Mouse (Mus musculus): ENCODE measurements around the gene Zfp970.
"Not testable (repeated sequence)": the region's sequence is repeated elsewhere in the genome, so short reads cannot be mapped to it uniquely, and the experiment has no call there.

Gene Zfp970

DNA sequence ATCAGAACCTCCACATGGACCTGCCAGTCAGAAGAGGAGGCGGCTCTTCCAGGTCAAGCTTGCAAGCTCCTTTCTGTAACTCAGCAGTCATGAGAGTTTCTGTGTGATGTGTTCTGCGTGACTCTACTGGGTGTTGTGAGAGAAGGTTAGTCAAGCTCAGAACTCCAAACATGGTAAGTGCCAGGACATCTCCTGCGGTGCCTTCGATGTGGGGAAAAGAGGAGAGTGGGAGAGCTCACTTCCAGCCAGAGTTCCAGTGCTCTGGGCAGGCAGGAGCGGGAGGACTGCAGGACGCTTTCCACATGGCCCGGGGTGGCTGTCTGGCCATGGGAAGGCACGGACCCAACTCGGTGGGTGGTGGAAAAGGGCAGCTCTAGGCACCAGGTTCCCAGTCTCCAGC is at the start of gene Zfp970:
Zfp970 (plus strand) TSS at position 58 of the 400 bp plus-strand sequence.
- peak; percentile 20 for DNase-seq (ENCODE audit: low spot score)

DNA sequence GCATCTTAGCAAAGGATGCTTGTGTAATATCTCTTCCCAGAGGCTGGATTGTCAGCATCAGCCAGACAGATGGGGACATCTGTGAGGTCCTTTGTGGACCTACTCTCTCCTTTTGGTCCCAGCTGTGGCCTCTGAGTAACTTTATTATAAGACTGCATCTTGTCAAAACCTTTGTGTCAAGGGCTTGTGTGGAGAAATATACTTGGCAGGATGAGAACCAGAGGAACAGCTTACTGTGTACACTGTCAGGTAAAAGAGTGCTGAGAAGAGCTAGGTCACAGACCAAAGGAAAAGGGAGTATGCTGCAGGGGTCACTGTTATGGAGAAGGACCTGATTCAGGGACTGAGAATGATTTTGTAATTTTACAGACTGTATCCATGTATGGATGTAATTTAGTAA is 3.7 kb downstream of the Zfp970 start:
- DNase-seq (ENCODE audit: low spot score) = not testable (repeated sequence)

DNA sequence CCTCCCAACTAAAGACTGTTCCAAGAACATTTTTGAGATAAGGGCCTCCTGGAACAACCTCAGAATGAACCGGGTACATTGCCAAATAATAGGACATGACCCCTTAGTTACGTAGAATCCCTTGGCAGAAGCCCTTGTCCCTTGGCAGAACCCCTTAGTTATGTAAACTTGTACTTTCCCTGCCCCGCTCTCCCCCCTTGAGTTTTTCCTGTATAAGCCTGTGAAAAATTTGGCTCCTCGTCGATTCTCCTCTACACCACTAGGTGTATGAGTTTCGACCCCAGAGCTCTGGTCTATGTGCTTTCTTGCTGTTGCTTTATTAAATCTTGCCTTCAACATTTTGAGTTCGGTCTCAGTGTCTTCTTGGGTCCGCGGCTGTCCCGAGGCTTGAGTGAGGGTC is 7.7 kb downstream of the Zfp970 start:
- not testable (repeated sequence) for DNase-seq (ENCODE audit: low spot score)

GRCm38 (mm10) chr2:177481971-177482370 is 17.4 kb downstream of the Zfp970 start:
- not testable (repeated sequence) for DNase-seq (ENCODE audit: low spot score)

- not testable (repeated sequence) for DNase-seq (ENCODE audit: low spot score)
Measured at GRCm38 (mm10) chr2:177483238-177483948, 18.9 kb downstream of the Zfp970 start.

DNA sequence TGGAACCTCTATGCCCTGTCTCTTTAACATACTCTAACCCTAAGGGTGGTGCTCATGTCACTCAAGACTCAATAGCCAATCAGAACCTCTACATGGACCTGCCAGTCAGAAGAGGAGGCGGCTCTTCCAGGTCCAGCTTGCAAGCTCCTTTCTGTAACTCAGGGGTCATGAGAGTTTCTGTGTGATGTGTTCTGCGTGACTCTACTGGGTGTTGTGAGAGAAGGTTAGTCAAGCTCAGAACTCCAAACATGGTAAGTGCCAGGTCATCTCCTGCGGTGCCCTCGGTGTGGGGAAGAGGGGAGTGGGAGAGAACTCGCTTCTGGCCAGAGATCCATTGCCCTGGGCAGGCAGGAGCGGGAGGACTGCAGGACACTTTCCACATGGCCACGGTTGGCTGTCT is 33.5 kb downstream of the Zfp970 start, which contains the start of gene Gm14403:
Gm14403 (plus strand) TSS at position 149 of the 400 bp plus-strand sequence.
- peak; percentile 45 for DNase-seq (ENCODE audit: low spot score)

- not testable (repeated sequence) for DNase-seq (ENCODE audit: low spot score)
Measured at GRCm38 (mm10) chr2:177499182-177499581, 34.6 kb downstream of the Zfp970 start.

GRCm38 (mm10) chr2:177505211-177505719 is 40.7 kb downstream of the Zfp970 start:
- not testable (repeated sequence) for DNase-seq (ENCODE audit: low spot score)

DNA sequence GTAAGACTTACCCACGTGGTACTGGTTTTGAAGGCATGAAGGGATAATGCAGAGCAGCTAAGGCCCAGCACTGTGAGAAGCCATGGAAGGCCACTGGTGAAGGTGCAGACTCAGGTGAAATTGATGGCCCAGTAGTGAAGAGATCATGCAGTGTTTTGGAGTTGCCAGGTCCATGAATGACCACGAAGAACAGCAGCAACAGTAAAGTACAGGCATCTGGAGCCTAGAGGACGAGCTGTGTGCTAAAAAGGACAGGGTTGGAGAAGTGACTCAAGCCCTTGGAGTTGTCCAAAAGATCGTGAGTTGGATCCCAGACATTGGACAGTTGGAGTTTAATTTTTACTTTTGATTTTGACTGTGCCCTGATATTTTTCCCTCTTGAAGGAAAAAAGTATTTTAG is 46.8 kb downstream of the Zfp970 start:
- DNase-seq (ENCODE audit: low spot score) = not testable (repeated sequence)

- not testable (repeated sequence) for DNase-seq (ENCODE audit: low spot score)
Measured at GRCm38 (mm10) chr2:177511972-177512371, 47.4 kb downstream of the Zfp970 start.

DNA sequence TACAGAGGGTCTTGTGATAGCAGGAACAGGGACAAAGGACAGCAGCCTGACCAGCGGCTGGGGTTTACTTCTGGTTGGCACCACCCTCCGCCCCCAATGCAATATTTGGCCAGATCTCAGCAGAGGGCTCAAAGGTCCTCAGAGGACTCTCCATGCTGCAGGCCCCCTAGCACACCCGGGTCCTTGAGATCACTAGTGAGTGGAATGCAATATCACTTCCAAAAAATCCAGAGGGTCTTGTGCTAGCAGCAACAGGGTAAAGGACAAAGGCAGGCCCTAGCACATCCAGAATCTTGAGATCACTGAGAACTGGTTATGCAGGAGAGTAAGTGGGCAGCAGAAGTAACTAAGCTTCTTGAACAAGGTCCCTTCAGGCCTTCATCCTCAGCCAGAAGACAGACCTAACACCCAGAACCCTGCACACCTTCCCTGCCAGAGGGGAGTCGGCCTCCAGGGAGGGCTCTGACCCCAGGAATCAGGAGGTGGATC is 49.5 kb downstream of the Zfp970 start:
- DNase-seq (ENCODE audit: low spot score) = not testable (repeated sequence)

DNA sequence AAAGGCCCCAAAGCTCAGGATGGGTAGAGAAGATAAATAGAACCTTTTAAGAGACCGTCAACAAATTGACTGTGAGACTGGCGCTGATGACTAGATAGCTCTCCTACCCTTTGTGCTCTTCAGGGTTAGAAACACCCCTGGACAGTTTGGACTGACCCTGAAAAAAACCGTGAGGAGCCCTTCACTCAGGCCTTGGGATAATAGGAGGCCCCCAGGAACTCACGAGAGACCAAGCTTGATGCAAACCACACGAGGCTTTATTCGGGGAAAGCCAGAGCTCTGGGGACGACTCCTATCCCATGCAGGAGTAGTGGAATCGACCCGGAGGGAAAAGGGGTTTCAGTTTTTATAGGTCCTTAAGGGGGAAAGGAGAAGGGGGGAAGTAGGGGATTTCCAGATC is 53.2 kb downstream of the Zfp970 start:
- not testable (repeated sequence) for DNase-seq (ENCODE audit: low spot score)

DNA sequence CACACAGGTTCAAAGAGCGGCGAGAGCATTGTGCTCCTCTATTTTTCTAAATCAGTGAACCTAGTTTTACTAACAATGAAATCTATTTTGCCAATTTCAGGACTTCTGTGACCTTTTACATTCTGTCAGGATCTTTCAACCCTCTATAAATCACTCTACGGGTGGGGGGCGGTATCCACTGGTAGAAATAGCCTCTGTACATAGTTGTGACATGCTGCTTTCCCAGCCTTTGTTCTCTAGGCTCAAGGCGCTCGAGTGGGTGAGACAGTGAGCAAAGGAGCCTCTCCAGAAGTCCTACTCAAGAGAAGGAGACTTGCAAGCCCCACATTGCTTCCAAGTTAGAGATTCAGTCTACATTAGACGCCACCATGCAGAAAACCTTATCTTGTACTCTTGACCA is 53.8 kb downstream of the Zfp970 start:
- not testable (repeated sequence) for DNase-seq (ENCODE audit: low spot score)

DNA sequence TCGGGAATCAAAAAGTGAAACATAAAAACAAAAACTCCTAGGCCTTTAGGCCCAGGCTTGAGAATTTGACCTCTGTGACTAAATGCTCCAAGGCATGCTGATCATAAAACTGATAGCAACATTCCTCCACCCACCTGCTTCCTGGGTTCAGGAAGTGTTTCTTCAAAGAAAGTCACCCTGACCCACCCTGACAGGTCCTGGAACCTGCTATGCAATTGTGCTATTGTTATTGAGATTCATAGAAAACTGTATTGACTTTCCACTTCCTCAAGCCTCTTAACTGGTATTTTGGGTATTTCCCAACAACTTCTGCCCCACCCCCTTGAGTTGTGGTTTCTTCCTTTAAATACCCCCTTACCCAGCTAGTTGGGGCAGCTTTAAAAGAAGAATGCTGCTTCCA is 54.4 kb downstream of the Zfp970 start:
- DNase-seq (ENCODE audit: low spot score) = not testable (repeated sequence)

GRCm38 (mm10) chr2:177520035-177520434 is 55.5 kb downstream of the Zfp970 start:
- DNase-seq (ENCODE audit: low spot score) = no peak

- no peak for DNase-seq (ENCODE audit: low spot score)
Measured at GRCm38 (mm10) chr2:177523061-177523460, 58.5 kb downstream of the Zfp970 start.

GRCm38 (mm10) chr2:177523674-177524073 is 59.1 kb downstream of the Zfp970 start:
- not testable (repeated sequence) for DNase-seq (ENCODE audit: low spot score)

DNA sequence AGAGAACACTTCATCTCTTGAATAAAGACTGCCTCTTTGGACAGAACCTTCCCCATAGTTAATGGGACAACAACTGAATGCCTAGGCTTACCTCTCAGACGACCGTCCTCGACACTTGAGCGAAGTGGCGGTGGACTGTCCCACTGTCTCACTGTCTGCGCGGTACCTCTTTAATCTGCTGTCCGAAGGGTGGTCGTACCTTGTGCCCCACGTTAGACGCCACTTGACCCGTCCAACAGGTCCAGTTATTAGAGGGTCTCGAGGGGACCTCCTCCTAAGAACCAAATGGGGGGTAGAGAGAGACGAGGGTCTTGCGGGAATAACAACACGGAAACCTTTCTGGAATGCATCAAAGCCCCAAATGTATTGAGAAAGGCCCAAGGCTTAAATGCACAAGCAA is 59.6 kb downstream of the Zfp970 start:
- DNase-seq (ENCODE audit: low spot score) = not testable (repeated sequence)
